Mouse (Mus musculus) forebrain, embryonic 15.5 days (tissue): Measurements from ENCODE around the gene Amt. TPM values are rescaled to one million over a fixed set of nuclear protein-coding genes. Genes with fewer than 3 reads are reported as not detected.

Experiments used
- ATAC-seq: fragments of 200-750 bp; cut with Nextera tagmentation; replicated peaks from 2 replicates; pipeline ENCODE4 v1.8.0; 2017; ENCODE audit warnings: mild to moderate bottlenecking, moderate TSS enrichment, moderate library complexity
- H3K27ac ChIP-seq: fragments of 300-500 bp; sonication (generic); replicated peaks from 2 replicates; pipeline ENCODE4 v1.5.1; 2015; ENCODE audit warnings: mild to moderate bottlenecking, inconsistent platforms
- H3K27me3 ChIP-seq: fragments of 300-500 bp; sonication (generic); 2 replicates; pipeline ENCODE4 v1.6.1; 2015; ENCODE audit warnings: inconsistent platforms
- H3K36me3 ChIP-seq: fragments of 300-500 bp; sonication (generic); 2 replicates; pipeline ENCODE4 v1.6.1; 2015; ENCODE audit warnings: mild to moderate bottlenecking, inconsistent platforms
- H3K4me1 ChIP-seq: fragments of 300-500 bp; sonication (generic); 2 replicates; pipeline ENCODE4 v1.6.1; 2015; ENCODE audit warnings: inconsistent platforms
- H3K4me2 ChIP-seq: fragments of 300-500 bp; sonication (generic); replicated peaks from 2 replicates; pipeline ENCODE4 v1.6.1; 2015; ENCODE audit warnings: mild to moderate bottlenecking, inconsistent platforms
- H3K4me3 ChIP-seq: fragments of 300-500 bp; sonication (generic); 2 replicates; pipeline ENCODE4 v1.5.1; 2015; ENCODE audit warnings: mild to moderate bottlenecking, inconsistent platforms
- H3K9ac ChIP-seq: fragments of 300-500 bp; sonication (generic); replicated peaks from 2 replicates; pipeline ENCODE4 v1.6.1; 2015; ENCODE audit warnings: mild to moderate bottlenecking, inconsistent platforms
- H3K9me3 ChIP-seq: fragments of 300-500 bp; sonication (generic); 2 replicates; pipeline ENCODE4 v1.6.1; 2016; ENCODE audit warnings: inconsistent platforms
- WGBS: fragments of 180-500 bp; shearing (Covaris S2); methylation state at CpG from one replicate; pipeline ENCODE4 v1.1.7; 2015; ENCODE audit warnings: mixed read lengths; 5-methylcytosine and 5-hydroxymethylcytosine counted together
- polyA plus RNA-seq: library from polyadenylated mRNA; unstranded; fragments of >200 nt; fragmentation: Nextera tagmentation; extraction: Ambion mirVana; gene quantifications from 2 replicates; pipeline ENCODE4 v1.2.1, GENCODE M21; 2015

Amt gene
- polyA plus RNA-seq, 1 experiment from 2014 or later, result 23.8 TPM

DNA sequence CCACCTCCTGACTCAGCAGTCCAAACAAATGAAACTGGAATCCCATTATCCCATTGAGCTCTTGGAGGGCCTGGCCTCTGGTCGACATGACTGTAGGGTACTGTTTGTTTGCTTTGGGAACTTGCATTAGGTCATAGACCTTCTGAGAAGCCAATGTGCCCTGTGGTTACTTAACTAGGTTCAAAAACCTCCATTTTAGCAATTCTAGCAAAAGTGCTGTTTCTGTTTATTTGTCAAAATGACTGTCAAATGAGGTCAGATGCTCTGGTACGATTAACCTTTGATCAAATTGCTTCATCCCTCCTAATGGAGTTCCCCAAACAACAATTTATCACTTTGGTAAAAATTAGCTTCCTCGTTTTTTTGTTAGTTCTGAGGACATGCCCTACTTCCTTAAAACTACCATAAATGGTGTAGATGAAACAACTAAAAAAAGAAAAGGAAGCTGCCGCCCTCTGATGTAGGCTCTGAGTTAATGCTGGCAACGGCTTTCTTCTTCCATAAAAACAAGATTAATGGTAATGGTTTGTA, 45.7 kb downstream of the Amt start:
- H3K4me1 ChIP-seq, result peaks cover 30% of the 10 kb centered on the region
- no peaks in the 10 kb centered on the region for H3K27me3 ChIP-seq
- H3K4me2 ChIP-seq, result no peak overlapping the region
- no peak for ATAC-seq
- H3K36me3 ChIP-seq, result peaks cover 4% of the 10 kb centered on the region; the same call in 1 of the 2 replicates
- WGBS, result 62% methylated on average over 5 of the region's 5 CpGs
- H3K9me3 ChIP-seq, result no peaks in the 10 kb centered on the region
- no peak overlapping the region for H3K4me3 ChIP-seq
- H3K27ac ChIP-seq, result no peak overlapping the region
- no peak overlapping the region for H3K9ac ChIP-seq

DNA sequence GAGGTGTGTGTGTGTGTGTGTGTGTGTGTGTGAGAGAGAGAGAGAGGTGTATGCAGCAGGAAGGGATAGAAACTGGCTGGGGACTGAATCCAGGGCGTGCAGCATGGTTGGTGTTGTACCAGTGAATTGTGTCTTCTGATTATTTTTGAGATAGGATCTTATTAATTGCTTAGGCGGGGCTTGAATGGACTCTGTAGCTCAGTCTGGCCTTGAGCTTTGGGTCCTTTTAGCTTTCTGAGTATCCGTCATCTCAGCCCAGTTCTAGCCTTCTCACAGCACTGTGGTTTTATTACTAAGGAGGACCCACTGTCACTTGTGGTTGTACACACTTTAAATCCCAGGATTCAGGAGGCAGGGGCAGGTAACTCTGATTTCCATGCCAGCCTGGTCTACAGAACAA, 46.7 kb downstream of the Amt start:
- no peak for ATAC-seq
- Histone ChIP-seq H3K4me2 (no peak overlapping the region), H3K4me1 (peaks cover 29% of the 10 kb centered on the region), H3K4me3 (no peak overlapping the region), H3K27me3 (no peaks in the 10 kb centered on the region), H3K9ac (no peak overlapping the region), H3K9me3 (no peaks in the 10 kb centered on the region), H3K27ac (no peak overlapping the region), H3K36me3 (no peaks in the 10 kb centered on the region)
- WGBS, result 91% methylated on average over 3 of the region's 3 CpGs

DNA sequence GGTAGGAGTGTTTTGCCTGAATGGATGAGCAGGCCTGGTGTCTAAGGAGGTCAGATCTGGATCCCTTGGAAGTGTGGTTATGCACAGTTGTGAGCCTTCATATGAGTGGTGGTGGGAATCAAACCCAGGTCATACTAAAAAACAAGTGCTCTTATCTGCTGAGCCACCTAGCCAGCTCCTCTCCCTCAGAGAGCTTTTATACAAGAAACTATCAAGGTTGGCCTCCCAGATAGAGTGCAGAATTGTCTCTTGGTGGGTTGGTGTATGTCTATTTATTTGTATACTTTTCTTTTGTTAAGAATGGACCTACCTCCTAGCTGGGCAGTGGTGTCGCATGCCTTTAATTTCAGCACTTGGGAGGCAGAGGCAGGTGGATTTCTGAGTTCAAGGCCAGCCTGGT, 47.2 kb downstream of the Amt start:
- Histone ChIP-seq H3K27ac (no peak overlapping the region), H3K4me3 (no peak overlapping the region), H3K27me3 (no peaks in the 10 kb centered on the region), H3K9me3 (no peaks in the 10 kb centered on the region), H3K9ac (no peak overlapping the region), H3K4me2 (no peak overlapping the region), H3K4me1 (peaks cover 29% of the 10 kb centered on the region), H3K36me3 (no peaks in the 10 kb centered on the region)
- WGBS, result 95% methylated on average over 1 of the region's 1 CpGs
- no peak for ATAC-seq

DNA sequence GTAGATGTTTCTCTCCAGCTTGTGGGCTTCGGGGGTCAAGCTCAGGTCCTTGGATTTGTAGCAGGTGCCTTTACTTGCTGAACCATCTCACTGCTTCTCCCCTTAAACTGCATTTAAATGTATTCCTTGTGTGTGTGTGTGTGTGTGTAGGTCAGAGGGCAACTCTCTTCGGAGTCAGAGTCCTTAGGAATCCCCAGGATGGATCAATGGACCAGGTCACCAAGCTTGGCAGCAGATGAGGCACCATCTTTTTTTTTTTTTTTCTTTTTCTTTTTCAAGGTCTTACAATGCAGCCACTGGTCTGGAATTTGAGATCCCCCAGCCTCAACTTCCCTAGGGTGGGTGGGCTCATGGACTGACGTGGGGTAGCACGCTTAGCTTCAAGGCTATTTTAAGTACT, 47.8 kb downstream of the Amt start:
- H3K27me3 ChIP-seq, result no peaks in the 10 kb centered on the region
- no peak overlapping the region for H3K4me2 ChIP-seq
- ATAC-seq, result no peak
- H3K9me3 ChIP-seq, result no peaks in the 10 kb centered on the region
- no peak overlapping the region for H3K4me3 ChIP-seq
- H3K27ac ChIP-seq, result no peak overlapping the region
- no peak overlapping the region for H3K9ac ChIP-seq
- H3K36me3 ChIP-seq, result no peaks in the 10 kb centered on the region
- H3K4me1 ChIP-seq, result peaks cover 35% of the 10 kb centered on the region
- WGBS, result 84% methylated on average over 4 of the region's 4 CpGs

DNA sequence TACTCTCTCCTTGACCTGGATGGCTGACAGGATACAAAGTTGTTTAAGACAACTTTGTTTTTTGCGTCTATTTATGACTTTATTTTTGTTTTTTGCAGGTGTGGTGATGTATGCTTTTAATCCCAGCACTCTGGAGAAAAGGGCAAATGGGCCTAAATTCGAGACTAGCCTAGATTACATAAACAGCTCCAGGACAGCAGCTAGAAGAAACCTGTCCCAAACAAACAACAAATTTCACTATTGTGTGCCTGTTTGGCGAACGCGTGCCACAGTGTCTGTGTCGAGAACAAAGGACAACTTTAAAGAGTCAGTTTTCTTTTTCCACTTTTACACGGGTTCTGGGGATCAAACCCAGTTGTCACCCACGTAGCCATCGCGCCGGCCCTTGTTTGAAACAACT, 50.4 kb downstream of the Amt start:
- peak overlapping the region; percentile 55 for H3K4me2 ChIP-seq
- H3K36me3 ChIP-seq, result peaks cover 23% of the 10 kb centered on the region
- H3K4me1 ChIP-seq, result peaks cover 21% of the 10 kb centered on the region
- no peaks in the 10 kb centered on the region for H3K27me3 ChIP-seq
- 5% methylated on average over 11 of the region's 11 CpGs for WGBS
- H3K4me3 ChIP-seq, result peak overlapping the region; percentile 75
- H3K27ac ChIP-seq, result peak overlapping the region; percentile 96
- no peak for ATAC-seq
- H3K9ac ChIP-seq, result peak overlapping the region; percentile 92
- H3K9me3 ChIP-seq, result no peaks in the 10 kb centered on the region

DNA sequence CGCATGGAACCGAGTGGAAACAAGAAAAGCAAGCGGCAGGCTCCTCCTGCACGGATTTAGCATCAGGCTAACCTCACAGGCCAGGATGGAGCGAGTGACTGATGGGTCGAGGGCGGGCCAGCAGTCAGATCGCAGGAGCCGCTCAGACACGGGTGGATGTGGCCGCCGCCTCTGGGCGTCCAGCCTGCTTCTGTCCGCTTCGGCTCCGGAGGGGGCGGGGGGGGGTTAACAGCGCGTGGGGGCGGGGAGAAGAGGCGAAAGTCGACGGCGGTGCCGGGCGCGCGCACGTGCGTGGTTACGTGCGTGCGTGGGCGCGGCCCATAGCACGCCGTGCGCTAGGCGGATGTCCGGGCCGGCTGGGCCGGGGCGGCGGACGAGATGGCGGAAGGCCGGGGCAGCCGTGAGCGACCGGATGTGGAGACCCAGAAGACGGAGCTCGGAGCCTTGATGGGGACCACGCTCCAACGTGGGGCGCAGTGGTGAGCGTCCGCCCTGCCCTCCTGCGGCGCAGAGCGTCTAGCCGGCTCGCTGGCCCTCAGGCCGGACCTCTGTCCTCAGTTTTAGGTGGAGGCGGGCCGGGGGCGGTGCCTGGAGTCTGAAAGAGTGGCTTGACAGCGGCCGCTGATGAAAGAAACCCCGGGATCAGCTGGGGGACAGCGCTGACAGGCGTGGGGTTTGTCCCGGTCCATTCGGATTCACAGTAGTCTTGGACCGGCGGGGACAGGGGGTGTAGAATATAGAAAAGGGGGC, 51.1 kb downstream of the Amt start, which contains the start of gene Usp4:
TSS of gene Usp4 (plus strand) at position 314 of the 750 bp plus-strand sequence.
- peak; percentile 96 for ATAC-seq
- Histone ChIP-seq H3K36me3 (peaks cover 30% of the 10 kb centered on the region), H3K4me1 (peaks cover 21% of the 10 kb centered on the region), H3K27me3 (no peaks in the 10 kb centered on the region), H3K27ac (peak within 1 kb of the TSS; percentile 96), H3K4me3 (peak within 1 kb of the TSS; percentile 75), H3K9ac (peak within 1 kb of the TSS; percentile 92), H3K4me2 (peak within 1 kb of the TSS; percentile 55), H3K9me3 (no peaks in the 10 kb centered on the region)
- under 1% methylated on average over 72 of the region's 75 CpGs for WGBS

DNA sequence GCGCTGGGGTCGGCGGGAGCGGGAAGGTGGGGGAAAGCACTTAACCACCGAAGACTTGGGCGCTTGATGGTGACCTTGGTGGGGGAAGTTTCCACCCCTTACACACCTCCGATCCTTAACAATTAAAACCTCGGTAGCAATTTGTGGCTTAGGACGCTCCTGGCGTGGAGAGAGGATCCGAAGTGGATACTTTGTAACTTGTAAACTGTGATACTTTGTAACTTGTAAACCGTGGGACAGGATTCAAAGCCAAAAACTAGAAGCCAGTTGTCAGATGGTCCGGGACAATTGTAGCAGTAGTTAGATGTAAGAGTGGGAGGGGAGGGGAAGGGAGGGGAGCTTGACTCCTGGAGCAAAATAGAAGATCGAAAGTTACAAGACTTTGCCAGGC, 51.6 kb downstream of the Amt start:
- Histone ChIP-seq H3K9me3 (no peaks in the 10 kb centered on the region), H3K27ac (peak overlapping the region; percentile 96), H3K4me1 (peaks cover 21% of the 10 kb centered on the region), H3K27me3 (no peaks in the 10 kb centered on the region), H3K9ac (peak overlapping the region; percentile 92), H3K4me3 (peak overlapping the region; percentile 75), H3K4me2 (peak overlapping the region; percentile 55), H3K36me3 (peaks cover 36% of the 10 kb centered on the region)
- no peak for ATAC-seq
- WGBS, result 8% methylated on average over 14 of the region's 14 CpGs

DNA sequence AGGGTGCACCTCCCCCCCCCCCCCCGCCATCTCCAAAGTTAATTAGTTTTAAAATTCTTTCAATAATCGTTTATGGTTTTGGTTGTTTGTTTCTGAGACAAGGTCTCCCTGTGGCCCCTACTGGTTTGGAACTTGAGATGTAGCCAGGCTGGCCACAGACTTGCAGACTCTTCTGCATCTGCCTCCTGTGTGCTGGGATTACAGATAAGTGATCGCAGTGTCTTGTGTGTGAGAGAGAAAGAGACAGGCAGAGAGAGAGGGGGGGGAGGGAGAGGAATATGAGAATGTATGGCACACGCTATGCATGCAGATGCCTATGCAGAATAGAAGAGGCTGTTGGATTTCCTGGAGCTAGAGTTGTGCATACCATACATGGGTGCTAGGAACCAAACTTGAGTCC, 53.1 kb downstream of the Amt start:
- no peaks in the 10 kb centered on the region for H3K27me3 ChIP-seq
- no peaks in the 10 kb centered on the region for H3K9me3 ChIP-seq
- H3K4me1 ChIP-seq, result peaks cover 21% of the 10 kb centered on the region
- WGBS, result 96% methylated on average over 4 of the region's 4 CpGs
- no peak overlapping the region for H3K9ac ChIP-seq
- H3K4me2 ChIP-seq, result no peak overlapping the region
- H3K36me3 ChIP-seq, result peaks cover 48% of the 10 kb centered on the region
- no peak for ATAC-seq
- no peak overlapping the region for H3K4me3 ChIP-seq
- H3K27ac ChIP-seq, result no peak overlapping the region

Other genes with a start within 250 kb of the Amt start
- 19.9 and 22.2 TPM in 2 replicates for gene Gmppb, start 247.6 kb upstream of the Amt start, polyA plus RNA-seq
- 3.2 and 3.4 TPM in 2 replicates for gene Amigo3, start 243.7 kb upstream of the Amt start, polyA plus RNA-seq
- 0.37 TPM in 1 of 2 replicates, not detected in the other for gene Mst1, start 216.4 kb upstream of the Amt start, polyA plus RNA-seq
- 45.4 and 49.0 TPM in 2 replicates for gene Rnf123, start 213.5 kb upstream of the Amt start, polyA plus RNA-seq
- 42.3 and 50.5 TPM in 2 replicates for gene Apeh, start 202.2 kb upstream of the Amt start, polyA plus RNA-seq
- gene Bsn, start 106.5 kb upstream of the Amt start, polyA plus RNA-seq, result 7.3 and 7.9 TPM in 2 replicates
- gene Dag1, start 32.9 kb upstream of the Amt start, polyA plus RNA-seq, result 53.5 and 53.6 TPM in 2 replicates
- gene Nicn1, start 6.4 kb upstream of the Amt start, polyA plus RNA-seq, result 120 and 133 TPM in 2 replicates
- 296 and 306 TPM in 2 replicates for gene Rhoa, start 9.3 kb downstream of the Amt start, polyA plus RNA-seq
- gene Tcta, start 9.3 kb downstream of the Amt start, polyA plus RNA-seq, result 35.2 and 36.6 TPM in 2 replicates
- gene Gpx1, start 42.0 kb downstream of the Amt start, polyA plus RNA-seq, result 383 and 395 TPM in 2 replicates
- 138 and 140 TPM in 2 replicates for gene Usp4, start 51.0 kb downstream of the Amt start, polyA plus RNA-seq
- gene 1700102P08Rik, start 96.0 kb downstream of the Amt start, polyA plus RNA-seq, result 1.6 and 2.4 TPM in 2 replicates
- gene Ccdc36, start 131.6 kb downstream of the Amt start, polyA plus RNA-seq, result 0.93 and 1.0 TPM in 2 replicates
- gene BC048562, start 139.6 kb downstream of the Amt start, polyA plus RNA-seq, result not detected in 2 replicates
- gene Ccdc71, start 163.7 kb downstream of the Amt start, polyA plus RNA-seq, result 60.9 and 61.6 TPM in 2 replicates
- 55.7 and 62.2 TPM in 2 replicates for gene Klhdc8b, start 164.7 kb downstream of the Amt start, polyA plus RNA-seq
- 15.7 and 18.8 TPM in 2 replicates for gene Lamb2, start 182.9 kb downstream of the Amt start, polyA plus RNA-seq
- gene Usp19, start 193.7 kb downstream of the Amt start, polyA plus RNA-seq, result 90.1 and 95.4 TPM in 2 replicates
- 70.1 and 72.6 TPM in 2 replicates for gene Qars, start 210.9 kb downstream of the Amt start, polyA plus RNA-seq
- 146 and 148 TPM in 2 replicates for gene Qrich1, start 220.0 kb downstream of the Amt start, polyA plus RNA-seq